46 mouse cellular contexts compared by ENCODE assay signal in genomic region chr3:122868270-122868669, GRCm38 (mm10). TPM values are rescaled to one million over a fixed set of nuclear protein-coding genes. Genes with fewer than 3 reads are reported as not detected.
"Had no signal": no experiment of that assay in that cellular context is flagged by ENCODE, and none has a peak within 500 bp of the region (broad histone marks: within the 10 kb centered on the region; RNA-seq: fewer than 3 reads in every experiment).

No protein-coding gene starts in this region.

- H3K9me3 ChIP-seq: limb, embryonic 10.5 days; limb, embryonic 12.5 days; limb, embryonic 13.5 days; limb, embryonic 15.5 days; liver, embryonic 13.5 days; liver, embryonic 15.5 days; lung, embryonic 15.5 days; megakaryocyte, embryonic 14.5 days; midbrain, embryonic 10.5 days; midbrain, embryonic 12.5 days; midbrain, embryonic 13.5 days; midbrain, embryonic 15.5 days had no signal

- H3K4me2 ChIP-seq: limb, embryonic 12.5 days; limb, embryonic 13.5 days; limb, embryonic 15.5 days; liver, embryonic 11.5 days; liver, embryonic 13.5 days; liver, embryonic 15.5 days; lung, embryonic 14.5 days; lung, embryonic 15.5 days; midbrain, embryonic 11.5 days; midbrain, embryonic 12.5 days; midbrain, embryonic 13.5 days; midbrain, embryonic 15.5 days had no signal

- H3K36me3 ChIP-seq: limb, embryonic 10.5 days; limb, embryonic 12.5 days; limb, embryonic 13.5 days; limb, embryonic 15.5 days; liver, embryonic 13.5 days; liver, embryonic 15.5 days; lung, embryonic 15.5 days; midbrain, embryonic 10.5 days; midbrain, embryonic 12.5 days; midbrain, embryonic 13.5 days; midbrain, embryonic 15.5 days had no signal

- H3K4me1 ChIP-seq: limb, embryonic 10.5 days; limb, embryonic 12.5 days; limb, embryonic 13.5 days; limb, embryonic 15.5 days; liver, embryonic 13.5 days; liver, embryonic 15.5 days; lung, embryonic 15.5 days; megakaryocyte, embryonic 14.5 days; midbrain, embryonic 10.5 days; midbrain, embryonic 12.5 days; midbrain, embryonic 13.5 days; midbrain, embryonic 15.5 days had no signal

- H3K27ac ChIP-seq: left cerebral cortex, adult 2 months; limb, embryonic 10.5 days; limb, embryonic 12.5 days; limb, embryonic 13.5 days; limb, embryonic 15.5 days; liver, embryonic 13.5 days; liver, embryonic 14.5 days; liver, embryonic 15.5 days; lung, embryonic 15.5 days; macrophage; midbrain, embryonic 10.5 days; midbrain, embryonic 12.5 days; midbrain, embryonic 13.5 days; midbrain, embryonic 15.5 days had no signal

- H3K4me3 ChIP-seq: left cerebral cortex, adult 2 months; limb, embryonic 10.5 days; limb, embryonic 12.5 days; limb, embryonic 13.5 days; limb, embryonic 15.5 days; liver, embryonic 13.5 days; liver, embryonic 15.5 days; lung, embryonic 15.5 days; megakaryocyte, embryonic 14.5 days; midbrain, embryonic 10.5 days; midbrain, embryonic 12.5 days; midbrain, embryonic 13.5 days; midbrain, embryonic 15.5 days; myocyte had no signal

- H3K9ac ChIP-seq: limb, embryonic 12.5 days; limb, embryonic 13.5 days; limb, embryonic 15.5 days; liver, embryonic 13.5 days; liver, embryonic 14.5 days; liver, embryonic 15.5 days; liver, postnatal 0 days; lung, embryonic 14.5 days; lung, embryonic 15.5 days; midbrain, embryonic 12.5 days; midbrain, embryonic 13.5 days; midbrain, embryonic 15.5 days had no signal

- ATAC-seq: liver, postnatal 0 days; lung, postnatal 0 days; midbrain, embryonic 13.5 days; midbrain, embryonic 15.5 days; midbrain, embryonic 16.5 days had no signal

- H3K27me3 ChIP-seq: limb, embryonic 12.5 days; limb, embryonic 13.5 days; limb, embryonic 15.5 days; liver, embryonic 13.5 days; liver, embryonic 15.5 days; lung, embryonic 15.5 days; megakaryocyte, embryonic 14.5 days; midbrain, embryonic 12.5 days; midbrain, embryonic 13.5 days; midbrain, embryonic 15.5 days had no signal

- DNase-seq: left cerebral cortex, postnatal 4 days; liver; liver, embryonic 13.5 days; liver, postnatal 0 days; lung, adult 18-20 months; lung, adult 2 months; lung, embryonic 14.5 days; lung, postnatal 10 days; lung, postnatal 14 days; lung, postnatal 36 days; lung, postnatal 4 days; midbrain, embryonic 14.5 days had no signal

RNA-seq across cellular contexts. Expression of gene Fabp2, which starts 26.6 kb away (rescaled TPM):
- total RNA-seq: left cerebral cortex, adult 18-20 months; left cerebral cortex, adult 2 months; left cerebral cortex, adult 8-10 months; left cerebral cortex, postnatal 10 days; left cerebral cortex, postnatal 14 days; left cerebral cortex, postnatal 25 days; left cerebral cortex, postnatal 36 days; left cerebral cortex, postnatal 4 days; megakaryocyte progenitor cell, adult 5-6 weeks; megakaryocyte, adult 5-6 weeks; megakaryocyte-erythroid progenitor cell, adult 5-6 weeks; midbrain, postnatal 0 days; monocyte, adult 5-6 weeks had no signal
- polyA plus RNA-seq: limb, embryonic 10.5 days; limb, embryonic 11.5 days; limb, embryonic 12.5 days; limb, embryonic 14.5 days; limb, embryonic 15.5 days; lung, adult 2 months; lung, embryonic 14.5 days; macrophage; midbrain, embryonic 10.5 days; midbrain, embryonic 11.5 days; midbrain, embryonic 12.5 days; midbrain, embryonic 13.5 days; midbrain, embryonic 14.5 days; midbrain, embryonic 16.5 days; midbrain, postnatal 0 days; myocyte had no signal

RNA-seq across cellular contexts. Expression of gene Gm10959, which starts 50.9 kb away (rescaled TPM):
- total RNA-seq: left cerebral cortex, adult 18-20 months; left cerebral cortex, adult 2 months; left cerebral cortex, adult 8-10 months; left cerebral cortex, postnatal 10 days; left cerebral cortex, postnatal 14 days; left cerebral cortex, postnatal 25 days; left cerebral cortex, postnatal 36 days; left cerebral cortex, postnatal 4 days; megakaryocyte progenitor cell, adult 5-6 weeks; megakaryocyte, adult 5-6 weeks; megakaryocyte-erythroid progenitor cell, adult 5-6 weeks; midbrain, postnatal 0 days; monocyte, adult 5-6 weeks had no signal
- polyA plus RNA-seq: limb, embryonic 10.5 days; limb, embryonic 11.5 days; limb, embryonic 12.5 days; limb, embryonic 13.5 days; limb, embryonic 14.5 days; limb, embryonic 15.5 days; liver, embryonic 11.5 days; liver, embryonic 13.5 days; liver, embryonic 14.5 days; liver, embryonic 15.5 days; liver, embryonic 16.5 days; liver, postnatal 0 days; lung, adult 2 months; lung, embryonic 14.5 days; lung, embryonic 15.5 days; lung, embryonic 16.5 days; lung, postnatal 0 days; macrophage; midbrain, embryonic 10.5 days; midbrain, embryonic 11.5 days; midbrain, embryonic 12.5 days; midbrain, embryonic 13.5 days; midbrain, embryonic 14.5 days; midbrain, embryonic 15.5 days; midbrain, embryonic 16.5 days; midbrain, postnatal 0 days; myocyte had no signal
